Mouse (Mus musculus) adrenal gland, adult 18-20 months (tissue): ENCODE results near the gene Cfap97d2. TPM values are rescaled to one million over a fixed set of nuclear protein-coding genes. Genes with fewer than 3 reads are reported as not detected.
A peak's percentile ranks its signal among the peaks of the same experiment; 100 is the strongest.

ENCODE experiments used
- DNase-seq, 2 experiments: peaks; one replicate each; pipeline ENCODE4 v3.0.0; 2021 to 2022; ENCODE audit warnings: low spot score in 2 of 2
- total RNA-seq, 2 experiments: library from RNA; stranded (reverse); gene quantifications; 1 replicate in 1 of 2; 2 replicates in 1 of 2; pipeline ENCODE4 v1.2.3; 2021

The Cfap97d2 gene
- total RNA-seq, 2 experiments from 2014 or later = not detected

DNA sequence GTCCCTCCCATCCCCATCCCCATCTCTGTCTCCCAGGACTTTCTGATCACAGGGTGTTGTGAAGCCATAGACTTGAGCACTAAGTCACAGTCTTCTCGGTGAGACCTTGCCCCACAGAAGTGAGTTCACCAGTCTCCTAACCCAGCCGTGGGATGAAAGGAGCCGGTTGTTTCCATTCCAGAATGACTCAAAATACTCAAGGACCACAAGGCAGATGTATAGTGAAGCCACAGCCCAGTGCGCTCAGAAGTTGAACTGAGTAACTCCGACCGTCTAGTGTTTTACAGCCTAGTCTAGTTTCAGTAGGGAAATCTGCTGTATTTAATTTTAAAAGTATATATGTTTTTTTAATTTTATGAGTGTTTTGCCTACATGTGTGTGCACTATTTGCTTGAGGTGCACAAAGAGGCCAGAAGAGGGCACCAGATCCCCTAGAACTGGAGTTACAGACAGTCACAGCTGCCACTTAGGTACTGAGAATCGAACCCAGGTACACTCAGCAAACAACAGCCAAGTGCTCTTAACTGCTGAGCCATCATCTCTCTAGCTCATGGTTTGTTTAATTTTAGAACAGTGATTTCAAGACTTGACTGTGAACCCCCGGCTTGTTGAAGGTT is 18.5 kb upstream of the Cfap97d2 start:
- DNase-seq = no peak

DNA sequence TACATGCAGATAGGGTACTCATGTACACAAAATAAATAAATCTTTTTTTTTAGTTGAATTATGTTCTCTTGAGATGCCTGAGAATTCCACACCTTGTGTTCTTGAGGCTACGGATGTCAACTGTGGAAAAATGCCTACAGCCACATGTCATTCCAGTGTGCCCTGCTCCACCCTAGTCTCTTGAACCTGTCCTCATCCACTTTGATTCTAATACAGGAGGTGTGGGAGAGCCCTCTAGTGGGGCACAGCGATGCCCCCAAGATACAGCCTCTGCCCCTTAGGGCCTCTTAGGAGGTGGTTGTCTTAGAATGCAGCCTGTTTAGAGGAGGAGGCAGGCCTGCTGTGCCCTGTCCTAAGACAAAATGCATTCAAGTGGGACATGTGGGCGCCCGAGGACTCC is 17.7 kb upstream of the Cfap97d2 start:
- no peak for DNase-seq

DNA sequence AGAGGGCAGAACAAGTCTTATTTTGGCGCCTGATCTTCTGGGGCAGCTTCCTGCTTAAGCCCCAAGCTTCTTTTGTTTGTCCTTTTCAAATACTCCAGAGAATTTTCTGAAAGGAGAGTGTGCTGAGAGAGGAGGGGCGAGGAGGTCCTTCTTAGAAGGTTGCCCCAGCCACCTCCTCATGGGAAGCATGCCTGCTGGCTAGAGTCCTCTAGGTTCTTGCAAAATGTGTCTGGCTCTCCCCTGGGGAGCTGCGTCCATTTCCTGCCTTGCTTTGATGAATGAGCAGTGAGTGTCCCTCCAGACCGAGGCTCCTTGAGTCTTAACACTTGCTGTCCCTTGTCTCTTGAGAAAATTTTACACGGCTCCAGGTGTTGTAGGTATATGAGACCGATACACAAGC is 17.2 kb upstream of the Cfap97d2 start:
- no peak for DNase-seq

DNA sequence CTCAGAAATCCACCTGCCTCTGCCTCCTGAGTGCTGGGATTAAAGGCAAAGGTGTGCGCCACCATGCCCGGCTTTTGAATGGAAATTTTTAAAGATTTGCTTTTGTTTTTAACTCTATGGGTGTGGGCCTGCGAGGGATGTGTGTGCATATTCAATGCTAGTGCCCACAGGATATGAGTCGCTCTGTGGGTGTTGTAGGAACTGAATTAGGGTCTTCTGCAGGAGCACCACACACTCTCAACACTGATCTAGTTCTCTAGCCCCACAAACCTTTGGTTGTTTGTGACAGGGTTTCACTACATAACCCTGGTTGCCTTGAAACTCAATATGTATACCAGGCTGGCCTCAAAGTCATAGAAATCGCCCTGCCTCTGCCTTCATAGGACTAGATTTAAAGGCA is 16.4 kb upstream of the Cfap97d2 start:
- no peak for DNase-seq

DNA sequence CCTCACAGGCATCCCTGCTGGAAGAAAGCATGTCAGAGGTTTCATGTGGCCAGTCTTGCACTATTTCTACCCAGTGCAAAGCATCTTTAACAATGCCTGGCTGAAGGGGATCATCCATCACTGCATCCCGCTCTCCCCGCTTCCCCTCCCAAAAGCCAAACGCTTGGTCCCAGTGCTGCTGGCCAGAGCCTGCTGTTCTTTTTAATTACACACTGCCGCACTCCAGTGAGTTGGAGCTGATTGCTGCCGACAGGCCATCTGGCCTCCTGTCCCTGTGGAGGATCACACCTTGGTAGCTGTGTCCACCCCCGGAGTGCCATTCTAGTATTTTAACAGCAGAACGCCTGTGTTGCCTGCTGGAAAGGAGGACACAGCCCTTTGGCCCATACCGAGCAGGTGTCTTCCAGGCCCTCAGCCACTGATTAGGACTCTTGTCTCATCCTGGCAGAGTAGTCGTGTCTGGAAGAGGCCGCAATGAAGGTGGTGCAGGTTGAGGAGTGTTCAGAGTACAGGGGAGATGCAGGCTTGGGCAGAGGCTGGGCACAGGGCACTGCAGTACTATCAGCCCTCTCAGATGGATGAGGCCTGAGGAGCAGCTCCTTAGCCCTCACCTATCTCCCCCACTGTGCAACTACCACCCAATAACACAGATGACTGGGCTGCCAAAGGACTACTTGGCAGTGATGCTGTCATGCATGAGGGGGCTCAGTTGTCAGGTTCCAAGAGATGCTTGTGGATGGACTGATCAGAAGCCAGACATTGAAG is 13.2 kb upstream of the Cfap97d2 start:
- no peak for DNase-seq

DNA sequence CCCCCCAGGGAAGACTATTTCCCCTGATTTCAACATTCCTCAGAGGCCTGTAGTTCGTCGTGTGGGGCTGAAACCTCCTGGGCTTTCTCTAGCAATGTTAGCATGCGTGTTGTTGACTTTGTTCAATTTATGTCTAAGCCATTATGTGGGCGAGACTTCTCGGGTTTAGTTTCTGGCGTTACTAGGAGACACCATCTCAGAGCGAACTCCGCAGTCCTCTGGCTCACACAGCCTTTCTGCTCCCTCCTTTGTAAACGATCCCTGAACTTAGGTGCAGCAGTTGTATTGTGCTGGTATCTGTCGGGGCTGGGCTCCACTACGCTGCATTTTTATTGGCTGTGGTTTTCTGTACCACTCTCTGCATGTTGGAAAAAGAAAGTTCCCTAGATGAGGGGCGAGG is 11.0 kb upstream of the Cfap97d2 start:
- DNase-seq = no peak

DNA sequence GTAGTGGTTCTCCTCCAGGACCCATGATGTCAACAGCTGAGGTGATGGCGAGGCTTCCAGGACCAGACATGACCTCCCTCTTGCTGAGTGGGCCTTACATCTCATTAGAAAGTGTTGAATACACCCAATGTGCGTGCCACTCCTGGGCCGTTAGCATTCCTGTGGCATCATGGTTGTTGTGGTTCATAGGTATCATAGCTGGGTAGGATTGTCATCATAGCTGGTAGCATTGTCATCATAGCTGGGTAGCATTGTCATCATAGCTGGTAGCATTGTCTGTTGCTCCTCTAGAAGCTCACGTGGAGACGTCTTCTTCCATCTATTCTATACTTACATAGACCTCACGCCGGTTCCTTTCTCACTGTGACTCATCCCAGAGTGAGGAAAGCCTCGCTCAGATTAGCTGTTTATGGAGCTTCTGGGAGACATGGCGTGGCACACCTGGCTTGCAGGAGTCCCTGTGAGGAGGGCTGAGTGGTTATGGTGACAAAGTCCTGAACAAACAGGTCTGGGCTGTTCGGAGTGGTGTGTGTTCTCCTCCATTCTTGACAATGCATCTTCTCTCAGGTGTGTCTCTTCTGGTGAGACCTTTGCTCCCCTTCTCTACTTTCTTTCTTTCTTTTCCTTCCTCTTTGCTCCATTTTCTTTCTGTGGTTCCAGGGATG is 10.4 kb upstream of the Cfap97d2 start:
- no peak for DNase-seq

DNA sequence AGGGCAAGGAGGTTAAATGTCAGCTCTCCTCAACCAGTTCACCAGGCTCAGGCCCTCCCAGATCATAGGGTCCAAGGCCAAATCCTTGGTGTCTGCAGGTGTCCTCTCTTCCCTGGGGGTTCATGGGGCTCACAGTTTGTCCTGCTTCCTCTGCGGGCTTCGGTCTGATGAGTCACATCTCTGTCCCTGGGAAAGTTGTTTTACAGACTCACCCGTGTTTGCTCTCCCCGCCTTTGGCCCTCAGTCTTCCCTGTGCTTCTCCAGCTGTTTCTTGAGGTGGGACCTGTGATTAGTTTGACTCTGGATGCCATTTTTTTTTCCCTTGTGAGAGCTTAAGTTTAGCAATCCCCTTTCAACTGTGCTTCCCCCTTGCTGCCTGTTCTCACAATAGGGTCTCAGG is 9.5 kb upstream of the Cfap97d2 start:
- no peak for DNase-seq

DNA sequence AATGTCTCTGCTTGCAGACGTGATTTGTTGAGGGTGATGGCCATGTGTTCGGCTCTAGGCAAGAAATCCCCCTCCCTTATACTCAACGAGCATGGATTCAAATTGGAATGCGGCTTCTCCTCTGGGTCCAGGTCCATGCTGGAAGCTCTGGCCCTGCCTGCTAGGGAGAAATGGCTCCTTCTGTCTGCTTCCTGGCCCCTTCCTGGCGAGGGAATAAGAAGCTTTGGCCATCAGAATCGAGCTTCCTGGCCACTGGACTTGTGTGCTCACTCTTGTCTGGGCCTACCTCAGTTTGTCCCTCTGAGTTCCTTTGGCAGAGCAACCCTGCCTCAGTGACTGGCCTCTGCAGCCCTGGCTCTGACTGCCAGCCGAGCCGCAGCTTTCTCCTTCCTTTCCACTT is 8.5 kb upstream of the Cfap97d2 start:
- no peak for DNase-seq

DNA sequence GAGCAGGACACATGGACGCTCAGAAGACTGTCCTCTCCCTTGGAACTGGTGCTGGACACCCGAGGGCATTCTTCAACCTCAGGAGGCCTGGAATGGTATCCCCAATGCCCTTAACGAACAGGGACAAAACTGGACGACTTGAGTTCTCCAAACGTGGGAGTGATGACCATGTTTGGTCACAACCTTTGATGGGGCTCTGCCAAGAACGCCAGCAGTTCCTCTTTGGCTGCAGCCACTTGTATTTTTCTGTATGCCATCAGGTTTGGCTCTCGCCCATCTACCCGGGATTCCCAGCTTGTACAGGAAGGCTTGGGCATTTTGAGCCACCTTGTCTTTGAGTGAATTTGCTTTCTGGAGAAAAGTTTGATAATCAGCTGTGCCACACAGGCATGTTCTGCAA is 8.0 kb upstream of the Cfap97d2 start:
- DNase-seq = no peak

DNA sequence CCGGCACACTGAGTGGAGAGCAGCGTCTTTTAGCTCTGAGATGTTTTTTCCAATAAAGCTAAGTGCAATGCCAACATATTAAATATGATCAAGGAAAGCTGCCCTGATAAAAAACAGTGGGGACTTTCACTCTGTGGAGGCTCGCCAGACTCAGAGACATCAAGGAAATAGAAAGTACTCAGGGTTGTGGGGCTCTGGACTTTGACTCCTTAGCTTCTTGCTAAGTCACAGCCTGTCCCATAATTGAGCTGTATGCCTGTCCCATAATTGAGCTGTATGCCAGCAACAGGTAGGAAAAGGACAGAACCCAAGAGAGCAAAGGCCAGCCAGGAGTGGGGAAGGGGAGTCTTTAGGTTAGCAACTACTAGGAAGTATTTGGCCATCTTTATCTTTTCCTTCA is 7.4 kb upstream of the Cfap97d2 start:
- no peak for DNase-seq

DNA sequence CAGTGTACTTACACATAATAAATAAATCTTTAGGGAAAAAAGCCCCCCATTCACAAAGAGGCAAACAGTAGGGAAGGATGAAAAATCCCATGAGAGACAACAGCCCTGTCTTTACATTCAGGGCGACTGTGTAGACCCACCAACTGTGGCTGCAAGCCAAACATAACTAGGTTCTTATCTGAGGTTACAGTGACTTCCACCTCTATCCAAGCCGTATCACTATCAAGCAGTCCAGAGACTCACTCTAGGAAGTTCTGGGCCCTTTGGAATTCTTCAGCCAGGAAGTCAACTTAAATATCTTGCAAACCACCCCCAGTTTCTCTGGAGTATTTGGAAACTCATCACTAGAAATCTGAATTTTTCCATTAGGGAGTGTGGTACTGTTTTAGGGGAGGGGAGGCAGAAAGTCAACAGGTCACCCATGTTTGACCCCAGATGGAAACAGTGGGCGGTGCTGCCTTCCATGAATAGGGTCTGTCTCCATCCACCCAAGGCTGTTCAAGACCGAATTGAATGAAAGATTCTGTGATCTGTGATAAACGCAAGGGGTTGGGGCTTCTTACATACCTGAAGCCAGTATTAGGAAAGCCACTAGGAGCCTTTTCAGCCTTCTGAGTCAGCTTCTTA is 6.3 kb upstream of the Cfap97d2 start:
- no peak for DNase-seq

DNA sequence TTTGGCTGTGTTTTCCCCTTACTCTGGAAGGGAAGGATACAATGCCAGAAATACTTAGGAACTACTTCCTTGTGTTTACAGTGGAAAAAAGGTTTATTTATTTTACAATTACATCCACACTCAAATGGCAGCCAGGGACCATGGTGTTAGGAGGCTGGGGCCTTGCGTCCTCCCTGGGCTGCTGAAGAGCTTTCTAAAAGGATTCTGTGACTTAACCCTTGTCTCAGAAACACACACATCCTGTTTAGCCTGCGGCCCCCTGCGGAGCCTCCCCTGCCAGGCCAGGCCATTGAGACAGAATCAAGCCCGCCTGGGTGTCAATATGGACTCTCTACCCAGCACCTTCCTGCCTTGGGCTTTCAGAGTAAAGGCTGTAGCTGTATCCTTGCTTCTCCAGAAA is 2.9 kb upstream of the Cfap97d2 start:
- no peak for DNase-seq

DNA sequence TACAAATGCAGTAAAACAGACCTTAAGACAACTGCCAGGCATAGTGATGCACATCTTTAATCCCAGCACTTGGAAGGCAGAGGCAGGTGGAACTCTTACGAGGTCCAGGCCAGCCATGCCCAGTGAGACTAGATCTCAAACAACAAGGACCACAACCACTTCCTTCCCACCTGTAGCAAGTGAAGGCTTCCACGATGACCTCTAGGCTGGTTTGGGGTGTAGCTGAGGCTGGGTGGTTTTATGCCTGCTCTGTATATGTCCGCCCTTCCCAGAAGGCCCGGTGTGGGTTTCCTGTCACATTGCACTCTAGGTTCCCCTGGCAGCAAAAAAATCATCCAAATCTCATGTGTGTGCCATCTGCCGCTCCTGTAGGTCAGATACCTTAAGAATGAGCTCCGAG is 1.9 kb upstream of the Cfap97d2 start:
- DNase-seq = no peak

DNA sequence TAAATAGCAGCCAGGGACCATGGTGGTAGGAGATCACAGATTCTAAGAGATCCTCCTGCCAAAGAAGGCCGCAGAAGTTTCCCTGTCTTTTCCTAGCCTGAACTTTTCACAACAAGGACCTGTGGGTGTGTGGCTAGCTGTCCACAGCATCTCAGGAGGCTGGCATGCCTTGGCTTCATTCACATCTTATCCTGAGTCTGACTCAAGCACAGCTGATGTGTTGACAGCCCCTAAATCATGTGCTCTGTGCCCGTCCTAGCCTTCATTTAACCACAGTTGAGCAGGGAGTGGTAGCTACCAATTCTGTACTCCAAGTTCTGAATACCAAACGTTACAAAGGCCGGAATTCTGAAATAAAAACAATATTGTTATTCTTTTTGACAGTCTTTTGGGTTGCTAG is 1.4 kb upstream of the Cfap97d2 start:
- DNase-seq = no peak

DNA sequence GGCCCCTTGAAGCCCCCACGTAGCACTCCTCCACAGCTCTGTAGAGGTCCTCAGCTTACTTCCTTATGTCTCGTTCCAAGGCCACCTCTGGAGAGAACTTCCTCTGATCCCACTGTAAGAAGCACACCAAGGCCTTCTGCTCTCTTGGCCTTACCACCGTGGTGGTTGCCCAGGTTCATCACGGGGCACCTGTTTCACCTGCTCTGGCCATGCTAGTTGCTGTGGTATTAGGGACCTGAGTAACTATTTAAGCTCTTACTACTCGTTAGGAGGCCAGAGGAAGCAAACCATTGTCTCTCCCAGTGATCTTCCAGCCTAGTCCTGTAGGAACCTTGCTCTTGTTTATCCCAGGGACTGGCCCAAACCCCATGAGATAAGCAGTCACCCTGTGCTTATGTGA is 1.2 kb downstream of the Cfap97d2 start:
- no peak for DNase-seq

DNA sequence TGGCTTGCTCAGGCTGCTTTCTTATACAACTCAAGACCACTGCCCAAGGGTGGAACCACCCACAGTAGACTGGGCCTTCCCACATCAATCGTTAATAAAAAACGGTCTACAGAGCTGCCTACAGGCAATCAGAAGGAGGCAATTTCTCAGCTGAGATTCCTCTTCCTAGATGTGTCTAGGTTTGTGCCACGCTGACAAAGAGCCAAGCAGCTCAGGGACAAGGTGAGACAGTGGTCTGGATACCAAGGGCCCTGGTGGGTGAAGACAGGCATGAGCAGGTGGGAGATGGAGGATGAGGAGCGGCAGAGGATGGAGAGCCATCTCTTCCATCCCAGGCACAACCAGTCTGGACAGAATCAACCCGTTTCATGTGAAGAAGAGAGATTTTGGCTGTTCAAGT is 2.8 kb downstream of the Cfap97d2 start:
- DNase-seq = no peak

DNA sequence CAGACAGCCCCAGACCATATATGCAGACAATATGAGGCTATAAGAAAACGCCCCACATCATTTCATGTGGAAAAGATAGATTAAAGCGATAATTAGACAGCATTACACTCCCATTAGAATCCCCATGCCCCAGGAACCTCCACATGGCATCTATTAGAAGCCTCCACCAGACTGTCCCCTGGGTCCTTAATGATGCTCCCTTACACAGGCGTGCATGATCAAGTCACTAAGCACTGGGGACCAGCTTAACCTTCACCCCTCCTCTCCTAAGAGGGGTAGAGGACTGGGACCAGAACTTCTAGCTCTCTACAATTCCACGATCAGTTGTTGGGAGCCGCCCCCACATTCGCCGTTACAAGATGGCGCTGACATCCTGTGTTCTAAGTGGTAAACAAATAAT is 13.3 kb downstream of the Cfap97d2 start:
- no peak for DNase-seq

DNA sequence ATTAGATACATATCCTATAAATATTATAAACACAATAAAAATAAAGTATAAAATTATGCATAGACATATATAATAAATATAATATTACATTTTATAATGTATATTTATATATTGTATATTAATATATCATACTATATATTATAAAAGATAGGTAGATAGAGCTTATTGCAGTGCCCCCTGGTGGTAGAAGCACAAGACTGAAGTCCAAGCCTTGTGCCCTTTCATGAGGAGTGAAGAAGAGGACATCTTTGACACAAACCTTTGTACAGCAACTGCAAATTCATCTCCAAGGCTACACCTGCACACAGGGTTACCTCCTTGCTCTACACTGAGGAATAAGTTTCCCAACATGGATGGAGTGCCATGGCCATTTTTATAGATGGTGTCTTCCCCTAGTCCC is 20.0 kb downstream of the Cfap97d2 start:
- DNase-seq = peak; percentile 49 to 50

DNA sequence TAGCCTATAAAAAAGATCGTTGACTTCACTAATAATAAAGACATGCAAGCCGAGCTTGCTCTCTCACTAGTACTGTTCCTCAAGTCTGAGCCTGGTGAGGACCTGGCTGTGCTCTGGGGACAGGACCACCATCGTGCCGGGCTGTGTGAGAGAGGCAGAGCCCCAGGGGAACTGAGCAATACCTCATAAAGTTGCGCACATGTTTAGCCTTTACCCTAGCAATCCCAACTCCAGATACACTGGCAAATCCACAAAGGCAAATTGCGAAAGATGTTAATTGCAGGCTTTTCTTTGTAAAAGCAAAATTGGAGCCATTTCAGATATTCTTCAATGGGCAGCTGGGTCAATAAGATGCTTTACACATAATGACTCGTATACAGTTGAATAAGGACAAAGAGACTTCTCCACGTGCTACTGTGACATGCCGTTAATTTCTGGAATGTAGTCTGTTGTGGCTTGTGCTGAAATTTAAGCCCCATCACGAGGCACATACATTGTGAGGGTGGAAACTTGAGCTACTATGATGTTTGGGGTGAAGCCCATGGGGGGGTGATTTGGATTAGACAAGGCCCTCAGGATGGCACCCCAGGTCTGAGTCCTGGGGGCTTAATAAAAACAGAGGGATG is 21.9 kb downstream of the Cfap97d2 start:
- DNase-seq = no peak

DNA sequence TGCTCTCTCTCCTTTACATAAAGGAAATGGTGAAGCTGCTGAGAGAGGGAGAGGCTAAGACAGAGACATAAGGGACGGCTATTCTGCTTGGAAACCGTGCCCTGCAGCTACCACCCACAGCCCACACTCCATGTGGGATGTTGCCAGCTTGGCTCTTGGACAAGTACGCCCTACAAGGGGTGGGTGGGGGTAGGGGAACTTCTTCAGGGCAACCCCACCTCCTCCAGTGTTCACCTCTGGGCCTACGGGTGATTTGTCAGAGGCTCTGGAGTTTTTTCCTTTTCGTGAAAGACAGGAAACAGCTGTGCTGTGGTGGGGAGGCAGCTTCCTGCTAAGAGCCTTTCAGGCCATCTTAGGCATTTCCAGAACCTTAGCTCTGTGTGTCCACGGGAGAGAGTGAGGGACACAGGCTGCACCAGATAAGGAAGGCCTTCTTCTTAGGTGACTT is 34.7 kb downstream of the Cfap97d2 start:
- DNase-seq = no peak
